Mouse (Mus musculus) hindbrain, embryonic 15.5 days (tissue): ENCODE measurements at regions not wholly inside any gene's neighbourhood (a gene's known extent, or its start where the extent isn't known, plus 50 kb on each side); places are given as distances from the start of the nearest gene placed in this dataset.

Experiments
- ATAC-seq: fragments of 200-750 bp; cut with Nextera tagmentation; 2 replicates; pipeline ENCODE4 v1.8.0; 2017; ENCODE audit warnings: low read depth, moderate number of reproducible peaks, moderate TSS enrichment; ENCODE audit not compliant: low FRiP score
- H3K27ac ChIP-seq: fragments of 300-500 bp; sonication (generic); replicated peaks from 2 replicates; pipeline ENCODE4 v1.5.1; 2015; ENCODE audit warnings: mild to moderate bottlenecking, inconsistent platforms
- H3K27me3 ChIP-seq: fragments of 300-500 bp; sonication (generic); 2 replicates; pipeline ENCODE4 v1.6.1; 2015; ENCODE audit warnings: control low read depth, inconsistent platforms
- H3K36me3 ChIP-seq: fragments of 300-500 bp; sonication (generic); 2 replicates; pipeline ENCODE4 v1.6.1; 2015; ENCODE audit warnings: control low read depth, inconsistent platforms
- H3K4me1 ChIP-seq: fragments of 300-500 bp; sonication (generic); replicated peaks from 2 replicates; pipeline ENCODE4 v1.6.1; 2015; ENCODE audit warnings: control low read depth, inconsistent platforms
- H3K4me2 ChIP-seq: fragments of 300-500 bp; sonication (generic); 2 replicates; pipeline ENCODE4 v1.6.1; 2015; ENCODE audit warnings: moderate library complexity, mild to moderate bottlenecking, inconsistent platforms
- H3K4me3 ChIP-seq: fragments of 300-500 bp; sonication (generic); 2 replicates; pipeline ENCODE4 v1.5.1; 2015; ENCODE audit warnings: mild to moderate bottlenecking, inconsistent platforms
- H3K9ac ChIP-seq: fragments of 300-500 bp; sonication (generic); 2 replicates; pipeline ENCODE4 v1.6.1; 2015; ENCODE audit warnings: inconsistent platforms
- H3K9me3 ChIP-seq: fragments of 300-500 bp; sonication (generic); 2 replicates; pipeline ENCODE4 v1.6.1; 2016; ENCODE audit warnings: control low read depth, inconsistent platforms
- WGBS: fragments of 180-500 bp; shearing (Covaris S2); methylation state at CpG from one replicate; pipeline ENCODE4 v1.1.7; 2015; 5-methylcytosine and 5-hydroxymethylcytosine counted together

DNA sequence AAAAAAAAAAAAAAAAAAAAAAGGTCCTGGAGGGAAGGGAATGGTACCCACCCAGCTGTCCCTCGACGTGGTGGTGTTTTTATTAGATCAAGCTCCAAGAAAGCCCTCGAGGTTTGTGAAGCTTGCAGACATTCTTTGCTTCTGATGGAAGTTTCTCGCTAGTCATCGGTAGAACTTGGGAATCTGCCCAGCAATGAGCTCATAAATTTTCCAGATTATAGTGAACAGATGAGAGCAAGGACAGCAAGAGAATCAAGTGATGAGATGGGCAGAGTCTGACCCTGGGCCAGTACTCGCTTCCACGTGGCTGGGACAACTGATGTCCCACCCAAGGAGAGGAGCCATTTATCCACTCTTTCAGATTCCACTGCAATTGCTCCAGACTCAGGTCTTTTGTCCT lies 417.6 kb upstream of the Klhl29 start:
- no peak for ATAC-seq
- no peaks in the 10 kb centered on the region for H3K36me3 ChIP-seq
- WGBS = 78% methylated on average over 7 of the region's 7 CpGs

DNA sequence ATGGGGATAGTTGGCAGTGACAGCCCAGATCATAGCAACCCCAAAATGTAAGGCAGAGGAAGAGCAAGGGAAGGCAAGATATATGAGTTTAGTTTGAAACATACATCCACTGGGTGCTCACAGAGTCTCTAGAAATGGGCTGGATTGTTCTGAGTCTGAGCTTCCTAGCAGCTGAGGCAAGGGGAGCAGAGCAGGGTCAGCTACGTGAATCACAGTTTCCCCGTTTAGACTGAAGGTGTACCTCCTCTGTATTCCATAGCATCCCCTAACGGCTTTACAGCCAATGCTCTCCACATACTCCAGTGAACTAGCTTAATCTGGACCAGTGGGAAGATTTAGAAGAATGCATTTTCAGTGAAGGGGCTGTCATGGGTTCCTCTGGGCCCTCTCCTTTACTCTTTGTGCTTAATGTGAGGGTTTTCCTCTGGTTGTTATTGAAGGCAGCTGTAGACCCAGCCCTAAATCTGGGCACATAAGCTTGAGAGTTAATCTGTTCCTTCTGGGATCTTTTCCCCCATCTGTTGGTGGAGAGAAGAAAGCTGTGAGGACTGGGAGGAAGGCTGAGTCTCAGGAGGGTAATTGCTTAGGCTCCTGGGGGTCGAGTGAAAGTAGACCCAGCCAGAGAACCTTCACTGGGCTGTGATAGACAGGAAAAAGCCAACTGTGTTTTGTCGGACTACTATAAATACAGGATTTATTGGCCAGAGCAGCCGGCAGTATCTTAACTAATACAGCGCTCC lies 411.8 kb upstream of the Klhl29 start:
- 72% methylated on average over 7 of the region's 7 CpGs for WGBS
- no peak for ATAC-seq

More for the DNA sequence above, 417.6 kb upstream of the Klhl29 start:
- Histone ChIP-seq H3K27me3 (no peaks in the 10 kb centered on the region), H3K9ac (no peak overlapping the region), H3K9me3 (no peaks in the 10 kb centered on the region), H3K4me1 (no peaks in the 10 kb centered on the region), H3K4me3 (no peak overlapping the region), H3K4me2 (no peak overlapping the region), H3K27ac (no peak overlapping the region)

GRCm38 (mm10) chr12:5781276-5781675 lies 405.8 kb upstream of the Klhl29 start:
- Histone ChIP-seq H3K4me2 (no peak overlapping the region), H3K27ac (no peak overlapping the region), H3K27me3 (no peaks in the 10 kb centered on the region), H3K9ac (no peak overlapping the region), H3K9me3 (no peaks in the 10 kb centered on the region), H3K4me3 (no peak overlapping the region), H3K36me3 (no peaks in the 10 kb centered on the region), H3K4me1 (no peaks in the 10 kb centered on the region)
- no peak for ATAC-seq
- 63% methylated on average over 3 of the region's 3 CpGs for WGBS

More for the DNA sequence above, 411.8 kb upstream of the Klhl29 start:
- Histone ChIP-seq H3K4me2 (no peak overlapping the region), H3K4me3 (no peak overlapping the region), H3K9ac (no peak overlapping the region), H3K9me3 (no peaks in the 10 kb centered on the region), H3K27me3 (no peaks in the 10 kb centered on the region), H3K27ac (no peak overlapping the region), H3K4me1 (no peaks in the 10 kb centered on the region), H3K36me3 (no peaks in the 10 kb centered on the region)

- Histone ChIP-seq H3K4me1 (no peaks in the 10 kb centered on the region), H3K4me3 (no peak overlapping the region), H3K36me3 (no peaks in the 10 kb centered on the region), H3K9ac (no peak overlapping the region), H3K4me2 (no peak overlapping the region), H3K27me3 (no peaks in the 10 kb centered on the region), H3K9me3 (no peaks in the 10 kb centered on the region), H3K27ac (no peak overlapping the region)
- ATAC-seq = no peak
Observed at GRCm38 (mm10) chr12:5777556-5777955, 402.1 kb upstream of the Klhl29 start.

- Histone ChIP-seq H3K4me2 (no peak overlapping the region), H3K27ac (no peak overlapping the region), H3K4me1 (no peaks in the 10 kb centered on the region), H3K9me3 (no peaks in the 10 kb centered on the region), H3K4me3 (no peak overlapping the region), H3K9ac (no peak overlapping the region), H3K36me3 (no peaks in the 10 kb centered on the region), H3K27me3 (no peaks in the 10 kb centered on the region)
- 71% methylated on average over 5 of the region's 5 CpGs for WGBS
- no peak for ATAC-seq
Observed at GRCm38 (mm10) chr12:5771399-5771978, 396.0 kb upstream of the Klhl29 start.

DNA sequence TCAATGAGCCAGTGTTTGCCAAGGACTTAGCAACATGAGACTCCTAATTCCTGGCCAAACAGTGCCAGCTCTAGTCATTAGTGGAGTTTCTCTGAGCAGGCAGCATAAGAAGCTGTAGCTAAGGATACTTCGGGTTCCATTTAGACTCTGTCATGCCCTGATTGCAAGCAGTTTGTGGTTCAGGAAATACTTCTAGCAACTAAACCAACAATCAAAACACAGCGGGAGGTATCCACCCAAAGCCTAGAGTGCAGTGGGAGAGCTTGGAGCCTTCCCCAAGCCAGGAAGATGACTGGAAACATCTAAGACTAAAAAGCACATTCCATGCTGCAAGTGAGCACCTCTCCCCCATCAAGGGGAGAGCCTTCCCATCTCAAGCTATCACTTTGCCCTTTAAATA lies 395.0 kb upstream of the Klhl29 start:
- Histone ChIP-seq H3K4me3 (no peak overlapping the region), H3K4me2 (no peak overlapping the region), H3K9ac (no peak overlapping the region), H3K27me3 (no peaks in the 10 kb centered on the region), H3K36me3 (no peaks in the 10 kb centered on the region), H3K9me3 (no peaks in the 10 kb centered on the region), H3K4me1 (no peaks in the 10 kb centered on the region), H3K27ac (no peak overlapping the region)
- WGBS = 83% methylated on average over 2 of the region's 2 CpGs
- ATAC-seq = no peak

DNA sequence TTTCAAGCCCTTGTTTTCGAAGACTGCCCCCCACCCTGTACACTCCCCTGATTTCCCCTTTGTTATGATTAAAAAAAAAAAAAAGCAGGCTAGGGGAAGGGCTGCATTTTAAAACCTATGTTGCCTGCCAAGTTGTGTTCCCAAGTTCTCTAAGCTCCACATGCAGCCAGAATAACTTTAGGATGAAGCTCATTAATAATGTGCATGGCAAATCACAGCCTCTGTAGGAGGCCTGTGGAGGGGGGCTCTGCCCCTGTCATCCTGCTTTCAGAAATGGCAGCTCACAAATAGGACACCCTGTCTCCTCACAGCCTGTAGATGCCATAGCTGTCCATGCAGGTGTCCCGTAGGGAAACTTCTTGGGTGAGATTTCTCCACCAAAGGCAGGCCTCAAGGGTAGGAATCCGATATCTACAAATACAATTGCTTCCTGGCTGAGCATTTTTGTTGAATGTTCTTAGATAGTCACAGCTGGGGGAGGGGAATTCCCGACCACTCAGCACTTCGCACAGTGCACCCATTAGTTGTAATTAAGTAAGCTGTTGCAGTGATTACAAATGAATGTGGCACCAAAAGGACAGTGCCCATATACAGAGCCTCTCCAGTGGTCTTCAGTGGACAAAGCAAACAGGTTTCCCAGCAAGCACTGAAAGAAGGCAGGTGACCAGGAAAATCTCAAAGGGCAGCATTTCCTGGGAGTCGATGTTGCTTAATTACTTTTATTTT lies 389.1 kb upstream of the Klhl29 start:
- Histone ChIP-seq H3K4me2 (no peak overlapping the region), H3K27me3 (no peaks in the 10 kb centered on the region), H3K36me3 (no peaks in the 10 kb centered on the region), H3K4me1 (peaks cover 12% of the 10 kb centered on the region), H3K9me3 (no peaks in the 10 kb centered on the region), H3K9ac (no peak overlapping the region), H3K27ac (no peak overlapping the region), H3K4me3 (no peak overlapping the region)
- 34% methylated on average over 6 of the region's 6 CpGs for WGBS
- peak; percentile 81; the same call in 1 of the 2 replicates for ATAC-seq

DNA sequence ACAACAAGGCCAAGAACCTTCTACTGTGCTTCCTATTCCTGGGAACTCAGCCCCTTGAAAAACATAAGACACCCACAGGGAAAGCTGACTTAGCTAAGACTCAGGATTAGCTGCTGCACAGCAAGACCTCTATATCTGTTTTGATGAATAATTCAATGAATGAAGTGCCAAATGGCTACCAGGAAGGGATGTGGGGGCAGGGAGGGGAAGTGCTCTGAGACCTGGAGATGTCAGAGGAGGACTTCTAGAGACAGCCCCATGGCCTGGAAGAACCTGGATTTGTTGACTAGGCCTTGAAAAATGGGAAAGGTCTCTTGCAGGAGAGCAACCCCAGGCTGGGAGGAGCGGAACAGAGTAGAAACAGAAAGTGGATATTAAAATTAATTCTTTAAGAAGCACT lies 388.5 kb upstream of the Klhl29 start:
- 57% methylated on average over 1 of the region's 1 CpGs for WGBS
- H3K4me2 ChIP-seq = no peak overlapping the region
- peaks cover 12% of the 10 kb centered on the region for H3K4me1 ChIP-seq
- no peak overlapping the region for H3K27ac ChIP-seq
- no peak overlapping the region for H3K4me3 ChIP-seq
- H3K27me3 ChIP-seq = no peaks in the 10 kb centered on the region
- no peak overlapping the region for H3K9ac ChIP-seq
- peak; percentile 34; the same call in 1 of the 2 replicates for ATAC-seq
- H3K36me3 ChIP-seq = no peaks in the 10 kb centered on the region
- no peaks in the 10 kb centered on the region for H3K9me3 ChIP-seq

GRCm38 (mm10) chr12:5762306-5762927 lies 386.9 kb upstream of the Klhl29 start:
- Histone ChIP-seq H3K27ac (no peak overlapping the region), H3K36me3 (no peaks in the 10 kb centered on the region), H3K4me3 (no peak overlapping the region), H3K4me1 (peaks cover 12% of the 10 kb centered on the region), H3K9me3 (no peaks in the 10 kb centered on the region), H3K4me2 (no peak overlapping the region), H3K27me3 (no peaks in the 10 kb centered on the region), H3K9ac (no peak overlapping the region)
- 76% methylated on average over 6 of the region's 6 CpGs for WGBS
- no peak for ATAC-seq

DNA sequence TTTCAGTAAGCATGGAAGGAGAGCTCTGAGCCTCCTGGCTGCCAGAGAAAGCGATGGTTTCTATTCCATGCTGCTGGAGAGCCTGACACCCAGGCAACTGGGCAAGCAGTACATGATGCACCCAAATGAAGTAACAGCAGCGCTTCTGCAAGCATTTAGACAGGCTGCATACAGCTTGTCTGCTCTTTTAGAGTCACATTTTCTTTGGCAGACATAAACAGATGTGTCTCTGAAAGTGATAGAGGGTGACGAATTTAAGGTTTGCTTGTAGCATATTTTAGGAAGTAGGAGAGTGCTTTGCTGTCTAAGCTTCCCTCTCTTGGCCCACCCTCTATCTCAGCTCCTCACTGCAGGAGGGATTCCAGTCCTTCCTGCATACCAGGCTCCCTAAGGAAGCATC lies 384.0 kb upstream of the Klhl29 start:
- 76% methylated on average over 3 of the region's 3 CpGs for WGBS
- H3K9me3 ChIP-seq = no peaks in the 10 kb centered on the region
- H3K4me3 ChIP-seq = no peak overlapping the region
- no peak for ATAC-seq
- H3K4me2 ChIP-seq = no peak overlapping the region
- no peaks in the 10 kb centered on the region for H3K27me3 ChIP-seq
- no peaks in the 10 kb centered on the region for H3K36me3 ChIP-seq
- no peak overlapping the region for H3K27ac ChIP-seq
- peaks cover 7% of the 10 kb centered on the region for H3K4me1 ChIP-seq
- H3K9ac ChIP-seq = no peak overlapping the region

DNA sequence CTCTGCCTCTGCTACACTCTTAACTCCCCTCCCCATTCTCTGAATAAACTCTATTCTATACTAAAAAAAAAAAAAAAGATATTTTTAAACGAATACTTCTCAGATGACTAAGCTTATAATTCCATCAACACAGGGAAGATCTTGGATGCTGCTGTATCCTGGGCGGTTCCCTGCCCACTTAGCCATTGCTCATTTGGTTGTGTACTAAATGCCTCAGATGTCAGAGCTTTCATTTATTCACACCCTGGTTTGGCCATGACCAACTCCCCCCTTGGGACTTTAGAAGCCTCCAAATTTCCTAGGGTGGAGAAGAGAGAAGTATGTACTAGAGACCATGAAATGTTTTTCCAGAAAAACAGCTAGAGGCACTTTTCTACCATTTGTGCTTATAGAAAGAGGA lies 382.3 kb upstream of the Klhl29 start:
- no peaks in the 10 kb centered on the region for H3K27me3 ChIP-seq
- H3K4me3 ChIP-seq = no peak overlapping the region
- WGBS = 84% methylated on average over 2 of the region's 2 CpGs
- H3K4me2 ChIP-seq = no peak overlapping the region
- H3K27ac ChIP-seq = no peak overlapping the region
- H3K9me3 ChIP-seq = no peaks in the 10 kb centered on the region
- no peaks in the 10 kb centered on the region for H3K4me1 ChIP-seq
- no peak overlapping the region for H3K9ac ChIP-seq
- ATAC-seq = no peak
- H3K36me3 ChIP-seq = no peaks in the 10 kb centered on the region

GRCm38 (mm10) chr12:5757361-5757760 lies 381.9 kb upstream of the Klhl29 start:
- Histone ChIP-seq H3K4me2 (no peak overlapping the region), H3K36me3 (no peaks in the 10 kb centered on the region), H3K27ac (no peak overlapping the region), H3K9me3 (no peaks in the 10 kb centered on the region), H3K4me1 (no peaks in the 10 kb centered on the region), H3K27me3 (no peaks in the 10 kb centered on the region), H3K9ac (no peak overlapping the region), H3K4me3 (no peak overlapping the region)
- 94% methylated on average over 4 of the region's 4 CpGs for WGBS
- ATAC-seq = no peak
